Mouse (Mus musculus) thymus, postnatal 25 days (tissue): Measurements from ENCODE around the gene Prpsap2.
"Not testable (repeated sequence)": the region's sequence is repeated elsewhere in the genome, so short reads cannot be mapped to it uniquely, and the experiment has no call there.

ENCODE experiments used
- DNase-seq: peaks from one replicate; pipeline ENCODE4 v3.0.0; 2022

Gene Prpsap2

DNA sequence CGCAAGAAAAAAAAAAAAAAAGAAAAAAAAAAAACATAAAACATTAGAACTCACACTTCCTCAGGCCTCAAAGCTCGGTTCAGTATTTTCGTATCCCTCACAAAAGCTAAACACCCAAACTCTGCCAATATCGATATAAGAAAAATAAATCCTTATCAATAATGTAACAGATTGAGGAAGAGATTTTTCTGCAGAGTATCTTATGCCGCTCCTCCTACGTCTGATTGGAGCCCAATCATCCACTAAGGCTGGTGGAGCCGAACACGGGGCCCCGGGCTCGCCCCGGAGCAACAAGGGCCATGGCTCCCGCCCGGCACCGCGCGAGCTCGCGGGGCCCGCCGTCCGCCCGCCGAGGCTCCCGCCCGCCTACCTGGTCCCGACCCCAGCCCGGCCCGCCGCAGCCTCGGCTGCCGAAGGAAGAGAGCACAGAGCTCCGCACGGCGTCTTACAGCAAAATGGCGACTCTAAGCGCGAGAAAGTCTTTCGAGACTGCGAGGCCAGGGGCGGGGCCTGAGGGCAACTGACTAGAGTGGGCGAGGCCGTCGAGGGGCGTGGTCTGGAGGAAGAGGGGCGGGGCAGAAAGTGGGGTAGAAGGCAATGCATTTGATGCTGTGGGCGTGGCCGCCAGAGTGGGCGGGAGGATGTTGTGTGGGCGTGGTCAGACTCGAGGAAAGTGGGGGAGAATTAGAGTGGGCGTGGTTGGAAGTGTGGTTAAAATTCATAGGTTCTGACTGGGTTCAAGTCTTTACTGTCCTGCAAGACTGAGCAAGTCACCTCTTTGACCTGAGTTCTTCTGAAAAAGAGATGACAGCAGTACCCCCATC lies at the start of gene Prpsap2:
Gene Prpsap2, minus strand, starts transcription at position 505 of the 824 bp plus-strand sequence.
- peak; percentile 100 for DNase-seq

DNA sequence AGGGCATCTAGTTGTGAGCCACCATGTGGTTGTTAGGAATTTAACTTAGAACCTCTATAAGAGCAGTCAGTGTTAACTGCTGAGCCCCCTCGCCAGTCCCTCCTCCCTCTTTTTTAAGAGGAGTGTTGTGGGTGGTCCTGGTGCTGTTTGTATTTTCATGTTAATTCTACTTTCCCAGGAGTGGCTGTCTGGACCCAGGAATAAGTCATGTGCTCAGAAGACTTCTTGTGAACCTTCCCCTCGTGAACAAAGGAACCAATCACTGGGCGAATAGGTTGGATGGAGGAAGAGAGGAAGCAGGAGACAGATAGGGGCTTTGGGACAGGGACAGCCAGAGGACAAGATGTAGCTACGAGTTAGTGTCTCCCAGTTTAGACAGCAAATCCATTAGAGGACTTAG lies 47.9 kb upstream of the Prpsap2 start:
- no peak for DNase-seq

DNA sequence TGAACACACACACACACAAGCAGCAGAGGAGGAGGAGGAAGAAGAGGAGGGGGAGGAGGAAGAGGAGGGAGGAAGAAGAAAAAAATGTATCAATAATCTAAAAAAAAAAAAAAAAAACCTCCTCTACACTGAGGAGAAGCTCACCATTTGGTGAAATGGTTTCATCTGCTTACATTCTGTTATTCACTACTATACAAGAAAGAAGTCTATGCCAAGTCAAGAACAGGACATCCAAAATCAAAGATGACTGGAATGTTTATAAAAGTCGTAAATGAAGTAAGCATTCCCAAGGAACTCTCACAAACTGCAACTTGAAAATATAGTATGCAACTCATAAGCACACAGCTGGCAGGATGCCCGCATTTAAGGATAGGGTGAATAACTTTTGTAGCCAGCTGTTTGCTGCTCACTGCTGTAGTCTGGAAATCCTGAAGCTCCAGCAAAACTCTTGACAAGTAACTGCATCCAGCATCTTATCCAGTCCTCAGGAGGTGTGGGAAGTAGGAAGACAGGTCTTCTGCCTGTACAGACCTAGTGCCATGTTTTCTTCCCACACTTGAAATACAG lies 46.7 kb upstream of the Prpsap2 start:
- DNase-seq = no peak

DNA sequence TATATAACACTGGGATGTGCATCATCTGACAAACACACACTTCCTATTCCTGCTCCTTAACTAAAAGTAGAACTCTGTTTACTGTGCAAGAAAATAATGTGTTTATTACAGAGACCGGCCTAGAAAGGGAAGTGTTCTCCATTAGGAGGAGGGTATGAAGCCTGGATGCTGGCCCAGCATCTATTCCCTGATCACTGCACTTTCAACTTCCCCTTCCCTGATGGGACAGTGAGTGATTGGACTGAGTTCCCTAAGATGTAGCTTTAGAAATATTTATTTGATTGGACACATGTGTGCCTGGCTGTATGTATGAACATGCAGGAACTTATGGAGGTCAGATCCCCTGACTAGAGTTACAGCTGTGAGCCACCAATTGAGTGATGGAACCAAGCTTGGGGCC lies 31.6 kb upstream of the Prpsap2 start:
- DNase-seq = no peak

DNA sequence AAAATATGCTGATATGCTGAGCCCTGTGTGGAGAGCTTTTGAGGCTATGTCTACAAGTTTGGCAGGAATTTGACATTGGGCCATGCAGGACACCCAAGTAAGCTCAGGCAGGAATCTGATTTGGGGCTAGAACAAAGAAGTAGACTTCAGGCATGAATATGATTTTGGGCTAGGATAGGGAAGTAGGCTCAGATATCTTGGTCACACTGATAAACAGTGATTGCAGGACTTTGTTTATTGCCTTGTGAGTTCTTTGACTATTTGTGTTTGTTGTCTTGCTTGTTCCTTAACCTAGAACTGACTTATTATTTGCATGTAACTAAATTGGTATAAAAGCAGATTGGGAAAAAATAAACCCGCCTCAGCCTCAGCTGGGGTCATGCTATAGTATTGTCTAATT lies 26.7 kb upstream of the Prpsap2 start:
- no peak for DNase-seq

DNA sequence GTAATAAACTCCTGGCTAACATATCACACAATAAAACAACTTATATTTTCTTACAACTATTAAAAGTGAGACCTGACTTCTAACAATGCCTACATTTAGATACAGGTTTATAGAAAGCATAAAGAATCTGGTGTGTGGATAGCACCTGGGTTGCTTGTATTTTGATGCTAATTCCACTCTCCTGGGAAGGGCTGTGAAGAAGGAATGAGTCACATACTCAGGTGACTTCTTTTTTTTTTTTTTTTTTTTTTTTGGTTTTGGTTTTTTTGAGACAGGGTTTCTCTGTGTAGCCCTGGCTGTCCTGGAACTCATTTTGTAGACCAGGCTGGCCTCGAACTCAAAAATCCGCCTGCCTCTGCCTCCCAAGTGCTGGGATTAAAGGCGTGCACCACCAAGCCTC lies 20.6 kb upstream of the Prpsap2 start:
- DNase-seq = not testable (repeated sequence)

DNA sequence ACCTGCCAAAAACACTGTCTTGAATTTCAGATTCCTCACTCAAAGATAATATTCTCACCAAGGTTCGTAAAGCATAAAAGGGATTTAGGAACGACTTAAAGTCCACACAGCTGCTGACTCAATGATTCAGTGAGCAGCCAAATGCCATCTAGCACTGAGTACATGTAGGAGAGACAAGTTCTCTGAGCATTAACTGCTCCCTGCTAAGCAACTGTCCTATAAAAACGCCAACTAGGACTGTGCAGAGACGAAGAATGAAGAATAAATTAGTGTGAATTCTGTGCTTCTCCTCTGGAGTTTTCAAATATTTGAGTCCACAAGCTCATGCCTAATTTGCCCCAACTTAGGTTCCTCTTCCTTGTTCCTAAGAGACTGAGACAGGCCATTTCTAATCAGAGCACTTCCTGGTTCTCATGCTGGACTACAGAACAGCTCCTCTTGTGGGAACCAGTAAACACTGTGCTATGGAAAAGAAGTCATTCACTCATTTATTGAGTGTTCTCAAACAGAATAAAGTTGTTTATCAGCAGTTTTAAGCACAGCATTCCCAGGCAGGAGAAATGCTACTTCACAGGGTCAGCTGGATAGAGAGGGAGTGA lies 12.8 kb upstream of the Prpsap2 start:
- no peak for DNase-seq

DNA sequence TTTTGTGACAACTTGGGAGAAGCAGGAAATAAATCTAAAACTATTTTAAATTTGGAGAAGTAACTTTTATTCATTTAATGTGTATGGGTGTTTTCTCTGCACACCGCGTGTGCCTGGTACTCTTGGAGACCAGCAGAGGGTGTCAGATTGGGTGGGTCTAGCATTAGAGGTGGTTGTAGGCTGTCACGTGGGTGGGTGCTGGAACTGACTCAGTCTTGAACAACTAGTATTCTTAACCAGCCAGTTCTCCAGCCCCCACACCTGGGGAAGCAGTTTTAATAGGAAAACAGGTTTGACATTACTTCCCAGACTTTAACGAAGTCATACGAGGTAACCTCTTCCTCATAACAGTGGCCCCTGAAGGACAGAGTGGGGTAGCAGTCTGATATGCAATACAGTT lies 1.4 kb downstream of the Prpsap2 start:
- DNase-seq = peak; percentile 40

DNA sequence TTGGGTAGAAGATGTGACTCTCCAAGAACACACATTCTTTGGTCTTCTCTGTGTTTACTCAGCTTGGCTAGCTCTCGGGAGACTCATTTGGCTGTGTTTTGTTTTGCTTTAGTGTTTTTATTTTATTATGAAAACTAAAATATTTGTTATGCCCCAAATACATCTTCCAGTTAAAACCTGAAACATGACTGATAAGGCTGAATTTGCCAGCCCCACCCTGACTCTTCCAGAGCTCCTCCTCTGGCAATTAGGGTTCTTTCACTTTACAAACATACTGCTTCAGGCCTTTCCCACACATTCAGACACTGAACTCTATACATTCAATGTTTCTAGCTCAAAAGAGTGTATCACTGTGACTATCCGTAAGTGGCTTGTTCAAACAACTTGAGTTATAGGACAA lies 4.7 kb downstream of the Prpsap2 start:
- DNase-seq = no peak

DNA sequence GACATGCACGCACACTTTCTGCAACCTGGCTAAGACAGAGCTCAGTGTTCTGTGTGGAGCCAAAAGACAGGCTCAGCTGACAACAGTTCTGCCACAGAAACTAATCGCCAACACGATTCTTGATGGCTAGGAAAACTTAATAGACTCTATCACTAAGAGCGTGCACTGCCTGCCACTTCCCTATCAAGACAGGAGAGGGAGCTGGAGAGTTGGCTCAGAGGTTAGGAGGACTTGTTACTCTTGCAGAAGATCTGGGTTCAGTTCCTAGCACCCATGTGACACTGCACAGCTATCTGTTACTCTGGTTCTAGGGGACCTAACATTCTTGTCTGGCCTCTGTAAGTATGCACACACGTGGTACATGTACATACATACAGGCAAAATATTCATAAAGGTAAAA lies 10.3 kb downstream of the Prpsap2 start:
- peak; percentile 26 for DNase-seq

DNA sequence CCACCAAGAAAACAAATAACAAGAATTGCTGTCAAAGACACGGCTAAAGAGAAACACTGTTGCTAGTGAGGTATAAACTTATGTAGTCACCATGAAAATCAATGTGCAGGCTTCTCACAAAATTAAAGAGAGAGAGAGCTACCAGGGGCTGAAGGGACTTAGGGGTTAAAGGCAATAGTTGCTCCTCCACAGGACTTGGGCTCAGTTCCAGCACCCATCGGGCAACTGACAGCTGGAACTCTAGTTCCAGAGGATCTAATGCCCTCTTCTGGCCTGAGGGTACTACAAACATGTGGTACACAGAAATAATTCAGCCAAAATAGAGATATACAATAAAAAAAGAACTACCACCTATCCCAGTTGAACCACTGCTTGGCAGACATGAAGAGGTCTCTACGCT lies 14.7 kb downstream of the Prpsap2 start:
- DNase-seq = no peak

DNA sequence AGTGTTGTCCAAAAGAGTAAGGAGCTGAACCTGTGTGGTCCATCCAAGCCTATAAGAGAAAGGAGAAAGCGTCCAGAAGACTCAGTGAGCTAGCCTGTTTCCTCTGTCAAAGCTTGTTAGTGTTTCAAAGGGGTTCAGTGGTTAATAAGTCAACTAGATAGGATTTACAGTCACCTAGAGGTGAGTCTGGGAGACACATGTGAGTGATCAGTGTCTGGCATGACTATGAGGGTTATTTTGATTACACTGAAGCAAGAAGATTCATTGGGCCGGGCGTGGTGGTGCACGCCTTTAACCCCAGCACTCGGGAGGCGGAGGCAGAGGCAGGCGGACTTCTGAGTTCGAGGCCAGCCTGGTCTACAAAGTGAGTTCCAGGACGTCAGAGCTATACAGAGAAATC lies 16.1 kb downstream of the Prpsap2 start:
- no peak for DNase-seq

DNA sequence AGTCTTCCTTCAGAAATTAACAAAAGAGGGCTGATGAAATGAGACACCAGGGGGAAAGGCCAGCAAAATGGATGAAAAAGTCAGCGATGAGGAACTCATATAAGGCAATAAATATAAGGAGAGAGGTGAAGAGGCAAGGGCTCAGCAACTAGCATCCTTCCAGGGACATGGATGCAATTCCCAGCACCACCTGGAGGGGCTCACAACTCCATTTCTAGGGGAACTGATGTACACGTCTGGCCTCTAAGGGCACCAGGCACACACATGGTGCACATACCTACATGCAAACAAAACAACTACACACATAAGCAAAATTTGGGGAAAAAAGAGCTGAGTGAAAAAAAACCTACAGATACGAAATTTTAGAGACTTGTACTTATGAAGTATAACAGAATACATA lies 17.4 kb downstream of the Prpsap2 start:
- no peak for DNase-seq

DNA sequence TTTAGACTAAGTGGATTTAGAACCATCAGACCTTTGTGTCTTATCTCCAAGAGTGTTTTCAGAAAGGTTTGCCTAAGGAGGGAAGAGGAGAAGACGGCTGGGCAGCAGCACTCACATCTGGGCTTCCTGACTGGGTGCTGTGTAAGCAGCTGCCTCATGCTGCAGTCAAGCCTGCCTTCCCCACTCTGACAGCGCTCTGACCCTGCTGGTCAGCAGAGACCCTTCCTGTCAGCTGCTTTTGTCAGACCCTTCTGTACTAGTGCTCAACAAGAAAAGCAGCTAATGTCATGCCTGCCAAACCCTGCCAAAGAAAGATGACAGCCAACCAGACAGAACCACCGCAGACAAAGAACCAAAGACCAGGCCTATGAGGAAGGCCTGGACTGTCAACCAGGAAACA lies 18.1 kb downstream of the Prpsap2 start:
- no peak for DNase-seq

DNA sequence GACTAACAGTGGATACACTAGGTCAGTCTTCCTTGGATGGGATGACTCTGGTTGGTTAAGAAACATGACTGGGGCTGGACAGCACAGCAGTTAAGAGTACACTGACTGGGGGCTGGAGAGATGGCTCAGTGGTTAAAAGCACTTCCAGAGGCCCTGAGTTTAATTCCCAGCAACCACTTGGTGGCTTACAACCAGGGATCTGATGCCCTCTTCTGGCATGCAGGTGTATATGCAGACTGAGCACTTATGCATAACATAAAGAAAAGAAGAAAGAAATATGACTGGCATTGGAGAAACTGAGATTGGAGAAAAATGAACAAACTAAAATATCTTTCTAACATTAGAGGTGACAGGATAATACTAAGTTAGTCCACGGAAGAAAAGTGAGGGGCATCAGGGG lies 21.4 kb downstream of the Prpsap2 start:
- no peak for DNase-seq

DNA sequence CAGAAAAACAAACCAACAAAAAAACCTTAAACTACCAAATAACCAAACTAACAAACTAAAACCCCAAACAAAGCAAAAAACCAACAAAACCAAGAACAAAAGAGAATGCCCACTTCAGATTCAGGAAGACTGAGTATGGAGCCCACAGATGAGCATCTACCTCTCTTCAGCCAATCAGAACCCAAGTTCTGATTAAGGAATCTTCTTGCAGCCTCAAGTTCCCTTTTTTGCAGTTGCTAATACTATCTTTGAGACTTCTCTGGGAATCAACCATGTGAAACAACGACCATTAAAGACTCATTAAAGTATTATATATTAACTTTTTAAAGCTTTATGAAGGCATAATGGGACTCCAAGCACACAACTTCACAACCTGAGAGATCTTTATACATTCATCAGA lies 24.6 kb downstream of the Prpsap2 start:
- DNase-seq = no peak

DNA sequence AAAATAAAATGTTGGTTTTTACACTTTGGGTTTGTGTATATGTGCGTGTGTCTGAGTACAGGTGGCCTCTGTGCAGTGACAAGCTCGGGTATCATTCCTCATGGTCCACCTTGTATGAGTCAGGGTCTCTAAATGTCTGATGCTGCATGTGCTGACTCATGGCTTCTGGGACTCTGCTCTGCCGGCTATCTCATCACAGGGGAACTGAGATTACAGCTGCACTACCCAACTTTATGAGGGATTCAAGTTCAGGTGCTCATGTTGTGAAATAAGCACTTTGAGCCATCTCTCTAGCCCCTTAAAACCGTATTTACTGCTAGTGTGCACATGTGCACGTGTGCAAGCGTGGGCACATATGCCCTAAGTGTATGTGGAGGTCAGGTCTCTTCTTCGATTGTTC lies 29.2 kb downstream of the Prpsap2 start:
- DNase-seq = no peak

DNA sequence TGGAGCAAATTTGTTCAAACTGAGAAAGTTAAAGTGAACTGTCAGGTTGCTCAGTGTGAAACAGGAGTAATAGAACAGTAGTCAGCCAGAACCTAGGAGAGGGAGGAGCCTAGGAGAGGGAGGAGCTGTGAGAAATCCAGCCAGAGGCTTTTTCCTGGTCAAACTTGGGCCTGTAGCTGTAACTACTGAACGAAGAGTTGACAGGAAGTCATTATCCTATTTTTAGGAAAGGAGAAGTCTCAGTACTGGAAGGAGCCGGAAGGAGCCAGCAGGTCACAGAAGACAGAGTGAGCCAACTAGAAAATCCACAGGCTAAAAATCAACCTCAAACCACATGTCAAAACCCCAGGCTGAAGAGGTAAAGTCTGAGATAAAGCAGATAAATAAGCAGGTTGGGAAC lies 33.9 kb downstream of the Prpsap2 start:
- DNase-seq = no peak

DNA sequence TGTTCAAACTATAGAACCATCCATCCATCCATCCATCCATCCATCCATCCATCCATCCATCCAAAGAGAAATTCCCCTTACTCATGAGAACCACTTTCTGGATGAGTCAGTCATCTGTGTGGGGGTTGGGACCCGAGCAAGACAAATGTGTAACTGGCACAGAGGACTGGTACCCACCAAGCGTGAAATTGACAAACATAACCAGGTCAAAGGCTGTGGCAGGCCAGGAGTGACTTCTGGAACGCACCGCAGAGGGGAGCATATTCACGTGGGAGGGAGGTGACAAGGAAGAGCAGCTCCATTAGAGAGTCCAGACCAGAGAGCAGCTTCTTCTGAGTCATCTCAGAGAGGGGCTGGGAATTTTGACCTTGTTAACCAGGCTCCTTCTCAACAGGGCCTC lies 39.8 kb downstream of the Prpsap2 start:
- no peak for DNase-seq

DNA sequence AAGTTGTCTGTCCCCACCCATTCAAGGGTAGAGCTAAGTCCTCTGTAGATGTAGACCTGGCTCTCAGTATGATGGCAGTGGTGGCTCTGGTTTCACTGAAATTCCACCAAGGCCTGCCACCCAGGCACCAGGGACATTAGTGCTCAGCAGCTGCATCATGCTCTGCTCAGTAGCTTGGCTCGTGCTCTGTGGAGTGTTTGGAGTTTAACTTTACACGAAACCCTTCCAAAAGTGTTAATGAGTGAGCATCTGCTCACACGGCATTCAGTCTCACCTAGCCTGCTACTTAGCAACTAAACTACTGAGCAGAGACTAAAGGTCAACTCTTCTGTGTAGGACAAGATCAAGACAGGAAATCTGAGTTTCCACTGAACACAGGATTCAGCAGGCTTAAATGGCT lies 41.3 kb downstream of the Prpsap2 start, which contains the start of gene Slc5a10:
Gene Slc5a10, minus strand, starts transcription at position 191 of the 400 bp plus-strand sequence.
- no peak for DNase-seq

DNA sequence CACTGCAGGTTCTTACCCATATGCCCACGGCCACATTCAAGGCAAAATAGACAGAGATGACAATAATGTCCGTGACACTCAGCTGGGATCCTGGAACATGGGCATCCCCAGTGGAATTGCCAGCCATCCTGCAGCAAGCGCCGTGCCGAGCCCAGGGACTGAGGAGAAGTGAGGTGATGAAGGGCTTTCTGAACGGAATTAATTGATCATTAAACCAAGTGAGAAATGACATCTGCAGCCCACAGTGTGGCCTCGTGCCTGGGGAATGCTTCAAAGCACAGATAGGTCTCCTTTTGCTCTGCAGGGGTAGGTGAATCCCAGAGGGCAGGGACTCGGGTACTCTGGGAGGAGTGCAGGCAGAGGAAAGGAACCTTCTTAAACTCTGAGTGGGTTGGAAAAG lies 42.1 kb downstream of the Prpsap2 start:
- no peak for DNase-seq

DNA sequence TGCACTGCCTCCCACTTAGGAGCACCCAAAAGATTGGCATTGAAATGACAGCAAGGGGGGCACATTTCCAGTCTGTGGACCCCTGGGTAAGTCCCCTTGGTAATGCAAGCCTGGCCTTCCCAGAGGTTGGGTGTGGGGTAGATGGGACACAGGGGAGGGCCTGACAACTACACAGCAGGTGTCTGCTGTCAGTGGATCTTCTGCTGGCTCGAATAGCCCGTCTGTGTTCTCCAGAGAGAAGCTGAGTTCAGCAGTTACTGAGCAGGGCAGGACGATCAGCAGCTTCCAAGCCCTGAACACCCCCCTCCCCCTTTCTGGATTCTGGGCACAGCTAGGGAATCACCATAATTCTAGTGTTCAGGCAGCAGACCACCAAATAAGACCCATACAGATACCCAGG lies 42.5 kb downstream of the Prpsap2 start:
- no peak for DNase-seq

DNA sequence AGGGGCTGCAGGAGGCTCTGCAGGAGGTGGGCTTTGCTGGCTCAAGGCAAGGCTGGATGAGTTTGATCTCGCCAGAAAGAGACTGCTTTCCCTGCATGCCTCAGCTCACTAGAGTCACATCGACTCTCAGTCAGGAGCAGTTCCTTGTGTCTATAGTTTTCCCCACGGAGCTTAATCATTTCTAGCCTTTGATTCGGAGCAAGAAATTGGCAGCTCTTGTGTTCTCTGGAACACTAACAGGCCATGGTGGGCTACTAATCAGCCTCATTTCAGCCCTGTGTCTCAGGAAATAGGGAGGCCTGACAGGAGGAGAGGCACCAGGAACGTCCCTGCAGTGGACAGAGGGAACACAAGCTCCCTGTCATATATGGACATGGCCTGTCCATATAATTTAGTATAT lies 43.9 kb downstream of the Prpsap2 start:
- DNase-seq = no peak

DNA sequence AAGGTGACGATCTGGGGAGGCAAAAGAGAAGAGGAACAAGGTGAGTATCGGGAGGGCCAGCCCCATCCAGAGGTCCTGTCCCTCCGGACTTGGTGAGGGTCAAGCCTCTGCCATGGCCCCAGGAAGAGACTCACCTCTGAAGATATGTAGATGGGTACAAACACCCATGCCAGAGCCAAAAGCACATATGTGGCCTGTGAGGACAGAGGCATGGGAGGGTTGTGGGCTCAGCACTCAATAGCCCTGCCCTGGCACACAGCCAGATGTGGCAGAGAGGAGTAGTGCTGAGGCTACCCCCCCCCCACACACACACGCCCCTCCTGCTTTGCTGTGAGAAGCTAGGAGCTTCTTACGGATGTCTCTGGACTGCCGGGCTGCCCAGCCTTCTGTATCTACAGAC lies 46.8 kb downstream of the Prpsap2 start:
- DNase-seq = no peak
